Mouse (Mus musculus): Measurements from ENCODE around the gene Adamts13. TPM values are rescaled to one million over a fixed set of nuclear protein-coding genes. Genes with fewer than 3 reads are reported as not detected.

The Adamts13 gene
- total and polyA plus RNA-seq, 2 experiments from 2014 or later = not detected

DNA sequence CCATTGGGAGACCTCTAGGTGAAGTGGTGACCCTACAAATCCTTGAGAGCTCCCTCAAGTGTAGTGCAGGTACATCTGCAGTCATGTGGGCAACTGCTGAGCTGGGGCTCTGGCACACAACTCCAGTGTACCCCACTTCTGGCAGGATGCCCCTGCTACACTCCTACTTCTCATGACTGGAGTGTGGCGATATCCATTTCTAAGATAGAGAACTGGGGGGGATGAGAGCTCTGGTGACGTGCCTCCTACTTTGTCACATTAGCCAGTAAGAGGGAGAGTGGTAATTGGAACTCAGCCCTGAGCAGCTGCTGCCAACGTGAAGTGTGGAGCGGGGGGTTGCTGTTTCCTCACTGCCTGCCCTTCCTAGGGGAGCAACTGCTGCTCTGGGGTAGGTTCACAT is 33.0 kb downstream of the Adamts13 start:
- Histone ChIP-seq H3K27me3 (ENCODE audit: control insufficient read depth, insufficient read depth, low read length) (no peaks in the 10 kb centered on the region), H3K9ac (replicated peaks; ENCODE audit: low read depth, low read length) (no peak overlapping the region), H3K27ac (ENCODE audit: low read depth) (no peak overlapping the region), H3K4me1 (ENCODE audit: control insufficient read depth, insufficient read depth) (no peaks in the 10 kb centered on the region; the same call in 1 of the 2 replicates), H3K36me3 (replicated peaks; ENCODE audit: control insufficient read depth, insufficient read depth, low read length) (no peaks in the 10 kb centered on the region), H3K4me2 (ENCODE audit: low read depth, low read length) (no peak overlapping the region), H3K4me3 (ENCODE audit: low read depth, low read length) (no peak overlapping the region), H3K9me3 (replicated peaks; ENCODE audit: control insufficient read depth, low read length) (no peaks in the 10 kb centered on the region)
- no peak for ATAC-seq (ENCODE audit: insufficient read depth, low read depth)
- TF ChIP-seq EP300 (IDR thresholded peaks at IDR 0.05; ENCODE audit: low read depth) (no peak), CTCF (IDR thresholded peaks at IDR 0.05; ENCODE audit: low read depth) (no peak)
- no peak for DNase-seq (ENCODE audit: low spot score)
- WGBS = 40% methylated on average over 4 of the region's 4 CpGs

- H3K4me2 ChIP-seq (ENCODE audit: low read depth, low read length) = no peak overlapping the region
- H3K4me1 ChIP-seq (ENCODE audit: control insufficient read depth, insufficient read depth) = no peaks in the 10 kb centered on the region; the same call in 1 of the 2 replicates
- ATAC-seq (ENCODE audit: insufficient read depth, low read depth) (no peak), DNase-seq (ENCODE audit: low spot score) (no peak)
- no peak overlapping the region for H3K9ac ChIP-seq (replicated peaks; ENCODE audit: low read depth, low read length)
- no peak for TF ChIP-seq CTCF (IDR thresholded peaks at IDR 0.05; ENCODE audit: low read depth)
- TF ChIP-seq EP300 (IDR thresholded peaks at IDR 0.05; ENCODE audit: low read depth) = no peak
- H3K4me3 ChIP-seq (ENCODE audit: low read depth, low read length) = no peak overlapping the region
- no peaks in the 10 kb centered on the region for H3K27me3 ChIP-seq (ENCODE audit: control insufficient read depth, insufficient read depth, low read length)
- no peaks in the 10 kb centered on the region for H3K36me3 ChIP-seq (replicated peaks; ENCODE audit: control insufficient read depth, insufficient read depth, low read length)
- H3K9me3 ChIP-seq (replicated peaks; ENCODE audit: control insufficient read depth, low read length) = no peaks in the 10 kb centered on the region
- 56% methylated on average over 7 of the region's 7 CpGs for WGBS
- H3K27ac ChIP-seq (ENCODE audit: low read depth) = no peak overlapping the region
These were observed 34.5 kb downstream of the Adamts13 start for GRCm38 (mm10) chr2:27007701-27008100.

DNA sequence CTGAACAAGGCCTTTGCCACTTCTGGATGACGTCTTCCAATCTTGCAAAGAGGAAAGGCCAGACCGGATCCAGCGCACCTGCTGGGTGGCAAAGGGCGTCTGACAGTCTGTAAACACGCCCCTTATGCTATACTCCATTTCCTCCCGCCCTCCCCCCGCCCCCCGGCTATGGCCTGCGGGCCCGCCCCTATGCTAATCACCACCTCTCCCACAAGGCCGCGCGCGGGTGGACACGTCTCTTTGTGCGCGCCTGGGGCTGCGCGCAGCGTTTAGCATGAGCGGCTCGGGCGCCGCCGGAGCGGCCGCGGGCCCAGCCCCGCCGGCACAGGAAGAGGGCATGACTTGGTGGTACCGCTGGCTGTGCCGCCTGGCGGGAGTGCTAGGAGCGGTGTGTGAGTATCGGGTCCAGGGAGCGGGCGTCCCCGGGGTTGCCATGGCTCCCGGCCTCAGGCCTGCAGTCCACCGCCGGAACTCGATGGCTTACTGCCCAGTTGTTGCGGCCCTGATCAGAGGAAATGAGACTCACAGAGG is 36.6 kb downstream of the Adamts13 start, which contains the start of gene Cacfd1:
TSS of gene Cacfd1 (plus strand) at position 213 of the 531 bp plus-strand sequence.
- Histone ChIP-seq H3K27me3 (ENCODE audit: control insufficient read depth, insufficient read depth, low read length) (no peaks in the 10 kb centered on the region), H3K36me3 (replicated peaks; ENCODE audit: control insufficient read depth, insufficient read depth, low read length) (peaks cover 14% of the 10 kb centered on the region), H3K27ac (ENCODE audit: low read depth) (peak within 1 kb of the TSS; percentile 80), H3K4me3 (ENCODE audit: low read depth, low read length) (peak within 1 kb of the TSS; percentile 77), H3K4me1 (ENCODE audit: control insufficient read depth, insufficient read depth) (no peaks in the 10 kb centered on the region; the same call in 1 of the 2 replicates), H3K9me3 (replicated peaks; ENCODE audit: control insufficient read depth, low read length) (no peaks in the 10 kb centered on the region), H3K4me2 (ENCODE audit: low read depth, low read length) (peak within 1 kb of the TSS; percentile 64), H3K9ac (replicated peaks; ENCODE audit: low read depth, low read length) (peak within 1 kb of the TSS; percentile 83)
- TF ChIP-seq CTCF (IDR thresholded peaks at IDR 0.05; ENCODE audit: low read depth) (no peak), EP300 (IDR thresholded peaks at IDR 0.05; ENCODE audit: low read depth) (peak; percentile 53; the same call in 1 of the 2 replicates)
- ATAC-seq (ENCODE audit: insufficient read depth, low read depth) (peak; percentile 97), DNase-seq (ENCODE audit: low spot score) (peak; percentile 90)
- under 1% methylated on average over 42 of the region's 43 CpGs for WGBS

GRCm38 (mm10) chr2:27017802-27018201 is 44.6 kb downstream of the Adamts13 start:
- H3K4me3 ChIP-seq (ENCODE audit: low read depth, low read length) = no peak overlapping the region
- H3K4me1 ChIP-seq (ENCODE audit: control insufficient read depth, insufficient read depth) = no peaks in the 10 kb centered on the region
- peak; percentile 69; the same call in 1 of the 2 replicates for ATAC-seq (ENCODE audit: insufficient read depth, low read depth)
- no peaks in the 10 kb centered on the region for H3K27me3 ChIP-seq (ENCODE audit: control insufficient read depth, insufficient read depth, low read length)
- TF ChIP-seq EP300 (IDR thresholded peaks at IDR 0.05; ENCODE audit: low read depth) (no peak), CTCF (IDR thresholded peaks at IDR 0.05; ENCODE audit: low read depth) (peak; percentile 87)
- H3K36me3 ChIP-seq (replicated peaks; ENCODE audit: control insufficient read depth, insufficient read depth, low read length) = peaks cover 51% of the 10 kb centered on the region
- DNase-seq (ENCODE audit: low spot score) = peak; percentile 54
- H3K4me2 ChIP-seq (ENCODE audit: low read depth, low read length) = no peak overlapping the region
- no peaks in the 10 kb centered on the region for H3K9me3 ChIP-seq (replicated peaks; ENCODE audit: control insufficient read depth, low read length)
- H3K27ac ChIP-seq (ENCODE audit: low read depth) = no peak overlapping the region
- 53% methylated on average over 5 of the region's 5 CpGs for WGBS
- no peak overlapping the region for H3K9ac ChIP-seq (replicated peaks; ENCODE audit: low read depth, low read length)

DNA sequence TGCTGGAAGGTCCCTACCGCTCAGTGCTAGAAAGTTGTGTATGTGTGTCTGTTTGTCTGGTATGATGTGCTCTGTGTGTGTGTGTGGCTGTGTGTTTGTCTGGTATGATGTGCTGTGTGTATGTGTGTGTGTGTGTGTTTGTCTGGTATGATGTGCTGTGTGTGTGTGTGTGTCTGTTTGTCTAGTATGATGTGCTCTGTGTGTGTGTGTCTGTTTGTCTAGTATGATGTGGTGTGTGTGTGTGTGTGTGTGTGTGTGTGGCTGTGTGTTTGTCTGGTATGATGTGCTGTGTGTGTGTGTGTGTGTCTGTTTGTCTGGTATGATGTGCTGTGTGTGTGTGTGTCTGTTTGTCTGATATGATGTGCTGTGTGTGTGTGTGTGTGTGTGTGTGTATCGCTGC is 46.3 kb downstream of the Adamts13 start:
- no peak overlapping the region for H3K4me2 ChIP-seq (ENCODE audit: low read depth, low read length)
- DNase-seq (ENCODE audit: low spot score) (no peak), ATAC-seq (ENCODE audit: insufficient read depth, low read depth) (no peak)
- no peak overlapping the region for H3K9ac ChIP-seq (replicated peaks; ENCODE audit: low read depth, low read length)
- H3K27me3 ChIP-seq (ENCODE audit: control insufficient read depth, insufficient read depth, low read length) = no peaks in the 10 kb centered on the region
- WGBS = 90% methylated on average over 2 of the region's 2 CpGs
- TF ChIP-seq CTCF (IDR thresholded peaks at IDR 0.05; ENCODE audit: low read depth) (no peak), EP300 (IDR thresholded peaks at IDR 0.05; ENCODE audit: low read depth) (no peak)
- H3K36me3 ChIP-seq (replicated peaks; ENCODE audit: control insufficient read depth, insufficient read depth, low read length) = peaks cover 39% of the 10 kb centered on the region
- no peaks in the 10 kb centered on the region for H3K9me3 ChIP-seq (replicated peaks; ENCODE audit: control insufficient read depth, low read length)
- no peak overlapping the region for H3K4me3 ChIP-seq (ENCODE audit: low read depth, low read length)
- no peaks in the 10 kb centered on the region for H3K4me1 ChIP-seq (ENCODE audit: control insufficient read depth, insufficient read depth)
- no peak overlapping the region for H3K27ac ChIP-seq (ENCODE audit: low read depth)

DNA sequence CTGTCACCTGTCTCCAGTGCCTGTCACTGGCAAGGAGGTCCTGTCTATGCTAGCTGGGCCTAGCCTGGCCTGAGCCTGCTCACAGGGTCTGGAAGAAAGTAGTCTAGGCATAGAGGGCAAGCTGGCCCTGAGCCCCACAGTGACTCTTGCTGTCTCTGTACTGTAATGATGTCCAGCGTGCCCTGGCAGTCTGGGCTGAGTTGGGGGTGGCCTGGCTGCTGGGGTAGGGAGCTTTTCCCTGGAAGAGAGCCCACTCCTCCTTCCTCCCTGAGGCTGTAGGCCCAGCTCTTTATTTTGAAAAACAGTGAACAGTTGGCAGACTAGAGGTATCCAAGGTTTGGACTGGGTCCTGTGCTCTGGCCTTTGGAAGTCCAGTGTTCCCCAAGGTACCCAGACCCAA is 47.9 kb downstream of the Adamts13 start:
- H3K4me1 ChIP-seq (ENCODE audit: control insufficient read depth, insufficient read depth) = no peaks in the 10 kb centered on the region
- DNase-seq (ENCODE audit: low spot score) (no peak), ATAC-seq (ENCODE audit: insufficient read depth, low read depth) (no peak)
- TF ChIP-seq EP300 (IDR thresholded peaks at IDR 0.05; ENCODE audit: low read depth) = no peak
- no peak for TF ChIP-seq CTCF (IDR thresholded peaks at IDR 0.05; ENCODE audit: low read depth)
- 78% methylated on average over 1 of the region's 1 CpGs for WGBS
- no peak overlapping the region for H3K27ac ChIP-seq (ENCODE audit: low read depth)
- no peak overlapping the region for H3K4me2 ChIP-seq (ENCODE audit: low read depth, low read length)
- H3K27me3 ChIP-seq (ENCODE audit: control insufficient read depth, insufficient read depth, low read length) = peaks cover 7% of the 10 kb centered on the region; the same call in 1 of the 2 replicates
- H3K4me3 ChIP-seq (ENCODE audit: low read depth, low read length) = no peak overlapping the region
- H3K9me3 ChIP-seq (replicated peaks; ENCODE audit: control insufficient read depth, low read length) = no peaks in the 10 kb centered on the region
- peaks cover 25% of the 10 kb centered on the region for H3K36me3 ChIP-seq (replicated peaks; ENCODE audit: control insufficient read depth, insufficient read depth, low read length)
- H3K9ac ChIP-seq (replicated peaks; ENCODE audit: low read depth, low read length) = no peak overlapping the region

Measured in heart, postnatal 0 days (tissue).